ENCODE assay signal across 8 mouse cellular contexts in genomic region chr2:158912631-158913258, GRCm38 (mm10).
DNase-seq lines count a peak whose midpoint lies in the region; ATAC-seq and TF ChIP-seq lines count a peak whose summit lies in the region.
"Had no signal": no experiment of that assay in that cellular context is flagged by ENCODE, and none has a peak within 500 bp of the region (broad histone marks: within the 10 kb centered on the region; RNA-seq: fewer than 3 reads in every experiment).

No protein-coding gene starts in this region.

- no peaks in the 10 kb centered on the region for H3K4me1 ChIP-seq in ES-Bruce4 (ENCODE audit: control insufficient read depth, insufficient read depth, low read length)
- no peaks in the 10 kb centered on the region for H3K4me1 ChIP-seq in kidney, postnatal 0 days (replicated peaks; ENCODE audit: insufficient read depth, low read length)
- H3K4me1 ChIP-seq: stomach, embryonic 15.5 days had no signal

- H3K4me3 ChIP-seq in ES-Bruce4 (ENCODE audit: low read depth, low read length): no peak overlapping the region
- H3K4me3 ChIP-seq in kidney, postnatal 0 days (replicated peaks; ENCODE audit: low read depth, low read length): no peak overlapping the region
- H3K4me3 ChIP-seq: stomach, embryonic 15.5 days had no signal

- peak; percentile 87 for TF ChIP-seq CTCF in ES-Bruce4 (IDR thresholded peaks at IDR 0.05; ENCODE audit: low read depth, low read length)
- TF ChIP-seq CTCF in kidney, postnatal 0 days (IDR thresholded peaks at IDR 0.05; ENCODE audit: low read depth): peak; percentile 91

- H3K36me3 ChIP-seq in ES-Bruce4 (ENCODE audit: control insufficient read depth, insufficient read depth, low read length, poor library complexity, severe bottlenecking): no peaks in the 10 kb centered on the region
- no peaks in the 10 kb centered on the region for H3K36me3 ChIP-seq in kidney, postnatal 0 days (ENCODE audit: insufficient read depth, low read length)
- H3K36me3 ChIP-seq: stomach, embryonic 15.5 days had no signal

- H3K27me3 ChIP-seq in ES-Bruce4 (ENCODE audit: control insufficient read depth, insufficient read depth, low read length, poor library complexity, severe bottlenecking): no peaks in the 10 kb centered on the region
- H3K27me3 ChIP-seq in kidney, postnatal 0 days (ENCODE audit: insufficient read depth, low read length): no peaks in the 10 kb centered on the region
- H3K27me3 ChIP-seq: stomach, embryonic 15.5 days had no signal

- peak; percentile 50 for ATAC-seq in frontal cortex, adult (ENCODE audit: low TSS enrichment)
- ATAC-seq in kidney, postnatal 0 days (replicated peaks; ENCODE audit: low FRiP score, low read depth): no peak

- 41% methylated on average over 9 of the region's 9 CpGs for WGBS in kidney, postnatal 0 days

- DNase-seq in A20 (ENCODE audit: low read depth, low spot score): peak; percentile 57
- peak; percentile 11 for DNase-seq in cerebellum, adult 8-10 months
- peak; percentile 79 for DNase-seq in kidney, postnatal 0 days (ENCODE audit: low spot score)
- DNase-seq in lung, postnatal 10 days: peak; percentile 47
- peak; percentile 39 for DNase-seq in retina, postnatal 7 days (ENCODE audit: low read depth, low spot score)

- TF ChIP-seq EP300 in ES-Bruce4 (IDR thresholded peaks at IDR 0.05; ENCODE audit: insufficient read depth, low read depth, low read length): no peak

- H3K27ac ChIP-seq in ES-Bruce4 (ENCODE audit: insufficient read depth, low read length): no peak overlapping the region
- no peak overlapping the region for H3K27ac ChIP-seq in kidney, postnatal 0 days
- H3K27ac ChIP-seq: stomach, embryonic 15.5 days had no signal

- H3K4me2 ChIP-seq in kidney, postnatal 0 days (ENCODE audit: low read length): no peak overlapping the region
- H3K4me2 ChIP-seq: stomach, embryonic 15.5 days had no signal

- no peak overlapping the region for H3K9ac ChIP-seq in ES-Bruce4 (ENCODE audit: low read depth, poor library complexity, severe bottlenecking)
- H3K9ac ChIP-seq in kidney, postnatal 0 days (ENCODE audit: low read depth, low read length): no peak overlapping the region
- H3K9ac ChIP-seq: stomach, embryonic 15.5 days had no signal

- H3K9me3 ChIP-seq in ES-Bruce4 (replicated peaks; ENCODE audit: control insufficient read depth, insufficient read depth, low read length, poor library complexity, severe bottlenecking): no peaks in the 10 kb centered on the region
- no peaks in the 10 kb centered on the region for H3K9me3 ChIP-seq in kidney, postnatal 0 days (replicated peaks; ENCODE audit: low read length)
- H3K9me3 ChIP-seq: stomach, embryonic 15.5 days had no signal

- TF ChIP-seq POLR2A in ES-Bruce4 (IDR thresholded peaks at IDR 0.05; ENCODE audit: insufficient read depth, low read length): no peak

Comparison
In these comparisons a context has a peak if more than half of its experiments do, and no peak if none do; other contexts are left out.
1. DNase-seq: peak in every context shown above with its lines; median percentile 79 in kidney, postnatal 0 days; 57 in A20; 47 in lung, postnatal 10 days; 39 in retina, postnatal 7 days; 11 in cerebellum, adult 8-10 months.